Mouse (Mus musculus): Measurements from ENCODE around the gene Psmd7.

The Psmd7 gene

DNA sequence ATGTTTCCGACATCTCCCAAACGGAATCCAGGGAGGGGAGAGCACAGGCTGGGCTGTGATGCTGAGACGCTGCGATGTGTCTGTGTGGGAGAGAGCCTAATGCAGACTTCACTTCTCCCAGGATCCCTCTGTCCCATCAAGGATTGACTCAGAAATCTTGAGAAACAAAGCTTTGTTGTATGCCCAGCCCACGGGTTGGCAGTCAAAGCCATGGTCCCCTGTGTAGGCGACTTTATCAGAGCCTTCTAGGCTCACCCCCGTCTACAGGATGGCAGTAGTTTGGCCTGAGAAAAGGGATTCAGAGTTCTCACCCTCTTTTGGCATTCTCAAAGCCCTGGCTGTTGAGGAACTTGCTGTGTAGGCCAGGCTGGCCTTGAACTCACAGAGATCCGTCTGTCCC, 9.7 kb downstream of the Psmd7 start:
- DNase-seq (ENCODE audit: low spot score in 2 of 2) = no peak

DNA sequence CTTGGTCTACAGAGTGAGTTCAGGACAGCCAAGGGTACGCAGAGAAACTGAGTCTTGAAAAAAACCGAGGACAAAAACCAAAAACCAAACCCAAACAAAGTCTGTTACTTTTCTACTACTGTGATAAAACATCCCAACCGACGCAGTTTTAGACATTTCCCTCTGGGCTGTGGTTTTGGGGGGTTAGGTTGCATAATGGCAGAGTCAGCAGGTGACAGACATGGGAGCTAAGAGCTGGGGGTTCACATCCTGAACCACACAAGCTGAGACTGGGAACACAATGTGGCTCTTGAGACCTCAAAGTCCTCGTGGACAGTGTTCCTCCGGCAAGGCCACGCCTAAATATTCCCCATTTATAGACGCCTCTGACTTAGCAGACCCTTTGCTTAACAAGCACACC, 10.1 kb downstream of the Psmd7 start:
- DNase-seq (ENCODE audit: low spot score in 2 of 2) = no peak

GRCm38 (mm10) chr8:107577640-107578039, 10.6 kb downstream of the Psmd7 start:
- no peak for DNase-seq (ENCODE audit: low spot score in 2 of 2)

- DNase-seq (ENCODE audit: low spot score in 2 of 2) = peak; percentile 53 to 69
These were observed 11.6 kb downstream of the Psmd7 start for GRCm38 (mm10) chr8:107576702-107577101.

- no peak for DNase-seq (ENCODE audit: low spot score in 2 of 2)
These were observed 13.5 kb downstream of the Psmd7 start for GRCm38 (mm10) chr8:107574771-107575170.

- DNase-seq (ENCODE audit: low spot score in 2 of 2) = peak; percentile 63 to 77
These were observed 15.8 kb downstream of the Psmd7 start for GRCm38 (mm10) chr8:107572497-107572896.

DNA sequence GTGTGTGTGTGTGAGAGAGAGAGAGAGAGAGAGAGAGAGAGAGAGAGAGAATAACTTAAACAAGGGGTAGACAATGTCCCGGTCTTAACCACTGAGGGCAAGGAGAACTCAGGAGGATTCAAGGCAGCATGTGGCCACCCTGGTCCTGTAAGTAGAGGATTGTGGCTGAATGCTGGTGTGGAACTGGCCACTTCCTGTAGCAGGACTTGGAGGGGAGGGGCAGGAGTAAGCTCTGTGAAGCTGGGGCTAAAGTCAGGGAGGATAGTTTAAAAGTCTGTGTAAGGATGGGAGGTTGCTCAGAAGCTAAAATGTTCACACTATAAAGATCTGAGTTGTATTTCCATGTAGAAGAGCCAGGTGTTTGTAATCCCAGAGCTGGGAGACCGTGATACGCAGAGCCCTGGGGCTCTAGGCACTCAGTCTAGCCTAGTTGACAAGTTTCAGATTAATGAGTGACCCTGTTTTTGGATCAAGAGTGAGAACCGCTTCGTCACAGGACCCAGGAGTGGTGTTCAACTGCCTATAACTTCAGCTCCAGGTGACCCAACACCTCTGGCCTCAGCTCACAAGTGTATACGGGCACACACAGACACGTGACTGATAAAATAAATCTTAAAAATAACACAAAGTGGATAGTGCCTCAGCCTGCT, 16.7 kb downstream of the Psmd7 start:
- no peak for DNase-seq (ENCODE audit: low spot score in 2 of 2)

GRCm38 (mm10) chr8:107571046-107571445, 17.2 kb downstream of the Psmd7 start:
- DNase-seq (ENCODE audit: low spot score in 2 of 2) = no peak

GRCm38 (mm10) chr8:107562164-107562563, 26.1 kb downstream of the Psmd7 start:
- no peak for DNase-seq (ENCODE audit: low spot score in 2 of 2)

GRCm38 (mm10) chr8:107560820-107561536, 27.3 kb downstream of the Psmd7 start:
- DNase-seq (ENCODE audit: low spot score in 2 of 2) = no peak

DNA sequence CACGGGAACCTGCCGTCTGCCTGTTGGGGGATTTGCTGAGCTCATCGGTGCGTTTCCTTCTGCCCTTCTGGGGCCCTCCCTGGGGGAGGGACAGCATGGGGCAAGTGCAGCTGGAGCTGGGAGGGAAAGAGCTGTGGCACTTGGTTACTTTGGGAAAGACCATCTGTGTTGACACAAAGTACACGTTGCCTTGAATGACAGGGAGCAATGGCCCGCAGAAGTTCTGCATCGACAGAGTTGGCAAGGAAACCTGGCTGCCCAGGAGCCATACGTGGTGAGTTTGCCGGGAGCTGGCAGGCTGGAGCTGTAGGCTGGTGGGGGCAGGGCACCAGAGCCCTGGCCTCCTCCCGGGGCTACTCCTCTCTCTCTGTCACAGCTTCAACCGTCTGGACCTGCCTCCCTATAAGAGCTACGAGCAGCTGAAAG, 31.7 kb downstream of the Psmd7 start:
- DNase-seq (ENCODE audit: low spot score in 2 of 2) = no peak

DNA sequence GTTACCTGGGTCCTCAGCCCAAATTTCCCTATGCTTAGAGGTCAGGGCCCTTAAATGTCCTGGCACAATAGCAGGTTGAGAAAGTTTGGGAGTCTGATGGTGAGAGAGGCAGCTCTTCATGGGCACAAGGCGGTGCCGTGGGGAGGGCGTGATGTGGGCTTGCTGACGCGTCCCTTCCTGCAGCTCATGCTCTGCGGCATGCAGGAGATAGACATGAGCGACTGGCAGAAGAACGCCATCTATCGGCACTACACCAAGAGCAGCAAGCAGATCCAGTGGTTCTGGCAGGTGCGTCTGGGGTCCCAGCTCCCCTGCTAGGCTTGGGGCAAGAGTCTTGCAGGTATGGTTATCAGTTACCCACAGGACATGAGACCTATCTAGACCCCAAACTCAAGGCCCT, 33.0 kb downstream of the Psmd7 start:
- DNase-seq (ENCODE audit: low spot score in 2 of 2) = no peak

DNA sequence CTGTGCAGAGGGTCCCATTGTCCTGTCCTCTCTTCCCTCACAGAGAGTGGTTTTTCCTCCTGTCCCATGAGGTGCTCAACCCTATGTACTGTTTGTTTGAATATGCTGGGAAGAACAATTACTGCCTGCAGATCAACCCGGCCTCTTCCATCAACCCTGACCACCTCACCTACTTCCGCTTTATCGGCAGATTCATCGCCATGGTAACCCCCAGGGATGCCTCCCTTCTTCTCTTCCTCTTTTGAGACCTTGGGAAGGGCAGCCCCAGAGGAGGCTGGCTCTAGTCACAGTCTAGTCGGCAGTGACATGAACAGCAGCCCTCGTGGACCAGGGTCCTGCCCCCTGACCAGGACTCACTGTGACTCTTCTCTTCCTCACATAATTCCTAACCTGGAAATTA, 36.0 kb downstream of the Psmd7 start:
- DNase-seq (ENCODE audit: low spot score in 2 of 2) = peak in 1 of 2 experiments; percentile 18

GRCm38 (mm10) chr8:107546817-107547216, 41.4 kb downstream of the Psmd7 start:
- DNase-seq (ENCODE audit: low spot score in 2 of 2) = no peak

- DNase-seq (ENCODE audit: low spot score in 2 of 2) = no peak
These were observed 42.1 kb downstream of the Psmd7 start for GRCm38 (mm10) chr8:107546154-107546553.

DNA sequence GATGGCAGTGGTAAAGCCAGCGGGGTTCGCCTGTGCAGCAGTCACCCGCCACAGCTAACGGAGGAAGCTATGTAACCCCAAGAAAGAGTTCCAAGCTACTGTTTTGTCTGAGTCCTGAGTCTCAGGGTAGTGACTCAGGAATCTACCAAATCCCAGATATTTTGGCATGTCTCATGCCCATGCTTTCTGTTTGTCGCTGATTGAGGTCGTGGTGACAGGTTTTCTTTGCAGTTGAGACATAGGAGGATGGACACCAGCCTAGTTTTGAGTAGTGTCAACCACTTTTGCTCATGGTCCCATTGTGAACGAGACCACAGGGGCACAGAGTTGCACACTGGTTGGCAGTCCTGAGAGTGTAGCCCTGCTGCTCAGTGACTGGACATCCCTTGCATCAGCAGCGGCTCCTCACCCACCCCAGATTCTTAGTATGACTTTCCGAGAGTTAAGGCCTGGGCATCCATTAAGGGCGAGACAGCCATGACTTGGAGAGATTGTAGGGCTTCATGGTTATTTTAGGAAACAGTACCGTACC, 42.6 kb downstream of the Psmd7 start:
- no peak for DNase-seq (ENCODE audit: low spot score in 2 of 2)

GRCm38 (mm10) chr8:107544651-107545174, 43.6 kb downstream of the Psmd7 start:
- DNase-seq (ENCODE audit: low spot score in 2 of 2) = no peak

DNA sequence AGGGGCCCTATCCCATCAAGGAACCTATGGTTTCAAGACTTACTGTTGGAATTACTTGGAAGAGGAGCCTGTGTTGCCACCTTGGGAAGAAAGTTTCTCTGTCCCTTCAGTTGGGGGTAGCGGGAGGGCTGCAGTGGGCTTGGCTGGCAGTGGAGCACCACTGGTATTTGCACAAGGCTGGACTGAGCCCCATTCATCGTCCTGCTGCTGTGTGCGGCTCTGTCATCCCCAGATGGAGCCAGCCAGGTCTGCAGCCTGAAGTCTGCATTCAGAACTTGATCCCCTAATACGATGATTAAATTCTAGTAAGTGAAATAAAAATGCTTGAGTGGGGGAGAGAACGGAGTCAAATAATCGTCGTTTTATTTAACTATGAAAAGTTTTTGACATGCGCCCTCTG, 44.1 kb downstream of the Psmd7 start:
- DNase-seq (ENCODE audit: low spot score in 2 of 2) = no peak

GRCm38 (mm10) chr8:107543714-107544113, 44.5 kb downstream of the Psmd7 start:
- DNase-seq (ENCODE audit: low spot score in 2 of 2) = no peak

- no peak for DNase-seq (ENCODE audit: low spot score in 2 of 2)
These were observed 46.1 kb downstream of the Psmd7 start for GRCm38 (mm10) chr8:107542151-107542550.

DNA sequence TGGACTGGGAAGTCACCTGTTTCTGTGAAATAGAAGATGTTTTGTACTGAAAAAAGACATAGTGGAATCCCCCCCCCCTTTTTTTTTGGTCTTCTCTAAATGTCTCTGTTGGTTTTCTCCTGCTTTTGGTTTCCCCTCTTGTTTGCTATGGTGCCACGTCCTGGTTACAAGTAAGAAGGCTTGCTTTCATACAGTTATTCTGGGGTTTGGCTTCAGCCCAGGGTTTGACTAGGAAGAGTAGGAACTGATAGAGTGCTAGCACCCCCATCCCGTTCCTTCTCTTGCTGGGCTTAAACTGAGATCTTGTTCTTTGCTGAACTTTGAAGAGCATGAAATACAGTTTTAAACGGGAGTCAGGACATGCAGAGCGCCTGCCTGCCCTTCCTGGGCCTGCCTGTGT, 46.9 kb downstream of the Psmd7 start:
- DNase-seq (ENCODE audit: low spot score in 2 of 2) = no peak

DNA sequence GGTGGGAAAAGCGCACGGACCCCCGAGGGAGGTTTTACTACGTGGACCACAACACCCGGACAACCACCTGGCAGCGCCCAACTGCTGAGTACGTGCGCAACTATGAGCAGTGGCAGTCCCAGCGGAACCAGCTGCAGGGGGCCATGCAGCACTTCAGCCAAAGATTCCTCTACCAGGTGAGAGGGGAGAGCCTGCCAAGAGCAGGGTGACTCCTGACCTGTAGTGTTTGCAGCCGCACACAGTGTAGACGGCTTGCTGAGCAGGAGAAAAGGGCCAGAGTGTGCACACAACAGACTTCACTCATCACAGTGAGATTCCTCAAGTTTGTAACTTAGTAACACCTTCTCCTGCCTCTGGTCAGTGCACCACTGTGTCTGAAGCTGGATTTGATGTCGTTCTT, 47.6 kb downstream of the Psmd7 start:
- DNase-seq (ENCODE audit: low spot score in 2 of 2) = no peak

DNA sequence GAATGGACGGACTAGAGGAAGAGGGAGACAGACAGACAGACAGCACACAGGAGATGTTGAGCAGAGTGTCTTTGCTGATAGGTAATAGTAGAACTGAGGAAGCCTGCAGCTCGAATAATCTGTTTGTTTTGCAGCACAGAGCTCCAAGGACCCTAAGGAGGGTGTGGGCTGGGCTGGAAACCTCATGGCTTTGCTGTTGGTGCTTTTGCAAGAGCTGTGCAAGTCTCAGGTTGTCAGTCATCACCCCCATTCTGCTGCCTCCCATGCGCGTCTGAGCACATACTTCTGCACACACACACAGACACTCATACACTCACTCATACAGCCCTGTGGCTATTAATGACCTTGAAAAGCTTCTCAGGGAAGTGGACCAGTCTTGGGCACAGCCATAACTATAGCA, 50.8 kb downstream of the Psmd7 start:
- no peak for DNase-seq (ENCODE audit: low spot score in 2 of 2)

Data from spleen, postnatal 14 days (tissue).